Mouse (Mus musculus) forebrain, embryonic 16.5 days (tissue): ENCODE measurements around the gene Borcs6. TPM values are rescaled to one million over a fixed set of nuclear protein-coding genes. Genes with fewer than 3 reads are reported as not detected.

Source experiments
- ATAC-seq: fragments of 200-750 bp; cut with Nextera tagmentation; 2 replicates; pipeline ENCODE4 v1.8.0; 2017; ENCODE audit warnings: mild to moderate bottlenecking, moderate library complexity
- H3K27ac ChIP-seq: fragments of 300-500 bp; sonication (generic); 2 replicates; pipeline ENCODE4 v1.5.1; 2014; ENCODE audit warnings: low read length, control low read depth
- H3K27me3 ChIP-seq: fragments of 300-500 bp; sonication (generic); replicated peaks from 2 replicates; pipeline ENCODE4 v1.6.1; 2014; ENCODE audit warnings: low read length; ENCODE audit not compliant: control insufficient read depth, insufficient read depth
- H3K36me3 ChIP-seq: fragments of 300-500 bp; sonication (generic); 2 replicates; pipeline ENCODE4 v1.6.1; 2014; ENCODE audit not compliant: control insufficient read depth, insufficient read depth
- H3K4me1 ChIP-seq: fragments of 300-500 bp; sonication (generic); replicated peaks from 2 replicates; pipeline ENCODE4 v1.6.1; 2014; ENCODE audit warnings: low read length; ENCODE audit not compliant: control insufficient read depth, insufficient read depth
- H3K4me2 ChIP-seq: fragments of 300-500 bp; sonication (generic); 2 replicates; pipeline ENCODE4 v1.6.1; 2014; ENCODE audit warnings: mild to moderate bottlenecking, low read length, control low read depth
- H3K4me3 ChIP-seq: fragments of 300-500 bp; sonication (generic); replicated peaks from 2 replicates; pipeline ENCODE4 v1.5.1; 2014; ENCODE audit warnings: mild to moderate bottlenecking, low read length, control low read depth
- H3K9ac ChIP-seq: fragments of 300-500 bp; sonication (generic); replicated peaks from 2 replicates; pipeline ENCODE4 v1.6.1; 2014; ENCODE audit warnings: low read depth, low read length, control low read depth
- H3K9me3 ChIP-seq: fragments of 300-500 bp; sonication (generic); 2 replicates; pipeline ENCODE4 v1.6.1; 2016; ENCODE audit warnings: low read length; ENCODE audit not compliant: control insufficient read depth
- WGBS: fragments of 180-500 bp; shearing (Covaris S2); extraction: QIAGEN DNeasy Blood & Tissue Kit; methylation state at CpG from one replicate; pipeline ENCODE4 v1.1.7; 2014; 5-methylcytosine and 5-hydroxymethylcytosine counted together
- polyA plus RNA-seq: library from polyadenylated mRNA; unstranded; fragments of >200 nt; fragmentation: Nextera tagmentation; extraction: Ambion mirVana; gene quantifications from 2 replicates; pipeline ENCODE4 v1.2.1, GENCODE M21; 2015

Borcs6 gene
- polyA plus RNA-seq, 1 experiment from 2014 or later, result 11.4 TPM

GRCm38 (mm10) chr11:69073065-69073888 is 13.8 kb downstream of the Borcs6 start:
- Histone ChIP-seq H3K4me3 (peak overlapping the region; percentile 38), H3K36me3 (no peaks in the 10 kb centered on the region), H3K4me2 (peak overlapping the region; percentile 51), H3K9ac (peak overlapping the region; percentile 65), H3K27ac (peak overlapping the region; percentile 97), H3K27me3 (no peaks in the 10 kb centered on the region), H3K4me1 (peaks cover 27% of the 10 kb centered on the region), H3K9me3 (no peaks in the 10 kb centered on the region)
- under 1% methylated on average over 14 of the region's 14 CpGs for WGBS
- ATAC-seq, result peak; percentile 78

DNA sequence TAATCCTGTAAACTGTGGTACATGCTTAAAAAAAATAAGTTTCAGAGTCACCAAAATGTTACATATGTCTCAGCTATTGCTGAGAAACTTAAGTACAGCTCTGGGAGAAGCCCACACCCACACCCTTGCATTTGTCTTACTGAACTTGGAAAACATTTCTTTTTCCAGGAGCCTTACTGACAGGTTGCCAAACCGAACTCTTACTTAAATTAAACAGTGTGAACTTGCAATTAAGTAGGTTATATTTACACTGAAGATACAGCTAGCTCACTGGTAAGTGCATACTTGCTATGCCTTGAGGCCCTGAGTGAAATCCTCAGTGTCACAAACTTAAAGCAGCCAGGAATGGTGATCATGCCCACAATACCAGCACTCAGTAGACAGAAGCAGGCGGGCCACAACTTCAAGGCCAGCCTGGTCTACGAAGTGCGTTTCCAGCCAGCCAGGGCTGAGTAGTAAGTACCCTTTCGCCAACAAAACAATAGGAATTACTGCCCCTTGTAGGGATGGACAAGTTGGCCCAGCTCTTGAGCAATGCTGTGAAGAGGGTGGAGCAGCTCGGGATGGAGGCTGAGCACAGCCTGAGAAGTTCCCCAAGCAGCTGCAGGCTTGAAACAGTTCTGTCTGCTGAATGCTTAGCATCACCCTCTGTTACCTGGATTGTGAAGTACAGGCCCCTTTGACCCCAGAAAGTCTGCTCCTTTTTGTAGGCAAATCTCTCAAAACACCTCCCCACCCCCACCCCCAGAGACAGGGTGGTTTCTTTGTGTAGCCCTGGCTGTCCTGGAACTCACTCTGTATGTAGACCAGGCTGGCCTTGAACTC is 14.6 kb downstream of the Borcs6 start:
- Histone ChIP-seq H3K27me3 (no peaks in the 10 kb centered on the region), H3K27ac (peak overlapping the region; percentile 56), H3K4me2 (no peak overlapping the region; the same call in 1 of the 2 replicates), H3K4me1 (peaks cover 27% of the 10 kb centered on the region), H3K9ac (no peak overlapping the region), H3K9me3 (no peaks in the 10 kb centered on the region), H3K4me3 (no peak overlapping the region), H3K36me3 (no peaks in the 10 kb centered on the region)
- 33% methylated on average over 6 of the region's 6 CpGs for WGBS
- no peak for ATAC-seq

- H3K27ac ChIP-seq, result no peak overlapping the region; the same call in 1 of the 2 replicates
- no peak overlapping the region for H3K4me3 ChIP-seq
- no peaks in the 10 kb centered on the region for H3K27me3 ChIP-seq
- 48% methylated on average over 2 of the region's 2 CpGs for WGBS
- no peak for ATAC-seq
- peaks cover 26% of the 10 kb centered on the region for H3K4me1 ChIP-seq
- H3K9ac ChIP-seq, result no peak overlapping the region
- H3K9me3 ChIP-seq, result no peaks in the 10 kb centered on the region
- H3K36me3 ChIP-seq, result no peaks in the 10 kb centered on the region
- H3K4me2 ChIP-seq, result no peak overlapping the region
These were observed 15.2 kb downstream of the Borcs6 start for GRCm38 (mm10) chr11:69074776-69075069.

DNA sequence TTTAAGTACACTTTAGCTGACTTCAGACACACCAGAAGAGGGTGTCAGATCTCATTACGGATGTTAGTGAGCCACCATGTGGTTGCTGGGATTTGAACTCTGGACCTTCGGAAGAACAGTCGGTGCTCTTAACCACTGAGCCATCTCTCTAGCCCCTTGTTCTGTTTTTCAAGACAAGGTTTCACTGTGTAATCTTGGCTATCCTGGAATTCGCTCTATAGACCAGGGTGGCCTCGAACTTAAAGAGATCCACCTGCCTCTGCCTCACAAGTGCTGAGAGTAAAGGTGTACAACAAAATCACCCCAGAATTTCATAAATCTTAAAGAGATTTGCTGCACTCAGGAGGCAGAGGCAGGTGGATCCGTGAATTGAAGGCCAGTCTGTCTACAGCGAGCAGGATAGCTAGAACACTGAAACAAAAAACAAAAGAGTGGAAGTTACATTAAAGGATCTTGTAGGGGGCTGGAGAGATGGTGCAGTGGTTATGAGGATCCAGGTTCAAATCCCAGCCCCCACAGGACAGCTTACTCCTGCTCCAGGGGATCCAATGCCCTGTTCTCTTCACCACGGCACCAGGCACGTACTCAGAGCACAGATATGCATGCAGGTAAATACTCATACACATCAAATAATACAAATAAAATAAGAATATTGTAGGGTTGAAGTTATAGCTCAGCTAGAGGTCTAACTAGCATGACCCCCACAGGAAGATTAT is 16.4 kb downstream of the Borcs6 start:
- no peaks in the 10 kb centered on the region for H3K9me3 ChIP-seq
- H3K4me2 ChIP-seq, result no peak overlapping the region
- no peaks in the 10 kb centered on the region for H3K36me3 ChIP-seq
- H3K27me3 ChIP-seq, result no peaks in the 10 kb centered on the region
- H3K9ac ChIP-seq, result no peak overlapping the region
- no peak overlapping the region for H3K27ac ChIP-seq
- peaks cover 22% of the 10 kb centered on the region for H3K4me1 ChIP-seq
- 47% methylated on average over 8 of the region's 9 CpGs for WGBS
- H3K4me3 ChIP-seq, result no peak overlapping the region
- no peak for ATAC-seq

- Histone ChIP-seq H3K9me3 (no peaks in the 10 kb centered on the region), H3K27me3 (no peaks in the 10 kb centered on the region), H3K4me1 (peaks cover 15% of the 10 kb centered on the region), H3K36me3 (no peaks in the 10 kb centered on the region), H3K27ac (no peak overlapping the region), H3K9ac (no peak overlapping the region), H3K4me3 (no peak overlapping the region), H3K4me2 (no peak overlapping the region)
- 43% methylated on average over 5 of the region's 5 CpGs for WGBS
- ATAC-seq, result no peak
These were observed 17.1 kb downstream of the Borcs6 start for GRCm38 (mm10) chr11:69076572-69076971.

DNA sequence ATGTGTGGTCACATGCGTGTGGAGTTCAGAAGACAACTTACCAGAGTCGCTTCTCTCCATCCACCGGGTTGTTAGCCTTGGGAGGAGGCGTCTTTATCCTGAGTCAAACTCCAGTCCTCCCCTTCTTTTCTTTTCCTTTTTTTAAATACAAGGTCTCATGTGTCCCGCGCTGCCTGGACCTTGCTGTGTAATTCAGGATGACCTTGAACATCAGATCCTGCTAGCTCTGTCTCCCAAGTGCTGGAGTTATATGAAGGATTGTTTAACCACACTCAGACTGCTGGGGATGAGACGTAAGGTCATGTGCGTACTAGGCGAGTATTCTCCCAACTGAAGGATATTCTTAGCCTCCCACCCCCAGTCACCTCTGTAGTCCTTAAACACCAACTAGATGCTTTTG is 17.8 kb downstream of the Borcs6 start:
- Histone ChIP-seq H3K9ac (no peak overlapping the region), H3K4me2 (no peak overlapping the region), H3K4me3 (no peak overlapping the region), H3K36me3 (no peaks in the 10 kb centered on the region), H3K4me1 (peaks cover 10% of the 10 kb centered on the region), H3K27me3 (no peaks in the 10 kb centered on the region), H3K9me3 (no peaks in the 10 kb centered on the region), H3K27ac (no peak overlapping the region)
- ATAC-seq, result no peak
- WGBS, result 83% methylated on average over 9 of the region's 9 CpGs

DNA sequence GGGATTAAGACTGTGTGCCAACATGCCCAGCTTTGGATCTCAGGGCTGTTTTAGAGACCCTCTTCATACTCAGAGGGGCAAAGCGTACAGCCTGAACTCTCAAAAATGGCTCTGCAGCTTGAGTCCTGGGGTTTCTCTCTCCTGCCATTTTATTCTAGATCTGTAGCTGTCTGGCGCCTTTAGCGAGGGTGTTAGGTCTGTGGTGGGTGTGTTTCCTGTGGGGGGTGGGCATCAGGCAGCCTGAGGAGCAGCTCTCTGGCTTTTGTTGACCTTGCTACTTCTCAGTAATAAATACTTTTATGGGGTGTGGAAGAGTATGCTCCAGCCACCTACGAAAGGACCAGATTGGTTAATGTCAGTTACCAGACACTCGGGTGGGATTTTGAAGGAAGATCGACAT is 18.5 kb downstream of the Borcs6 start:
- H3K9me3 ChIP-seq, result no peaks in the 10 kb centered on the region
- H3K4me2 ChIP-seq, result no peak overlapping the region
- ATAC-seq, result no peak
- H3K4me3 ChIP-seq, result no peak overlapping the region
- WGBS, result 89% methylated on average over 6 of the region's 6 CpGs
- H3K27ac ChIP-seq, result no peak overlapping the region
- H3K27me3 ChIP-seq, result no peaks in the 10 kb centered on the region
- no peaks in the 10 kb centered on the region for H3K36me3 ChIP-seq
- no peak overlapping the region for H3K9ac ChIP-seq
- peaks cover 6% of the 10 kb centered on the region; the same call in 1 of the 2 replicates for H3K4me1 ChIP-seq

DNA sequence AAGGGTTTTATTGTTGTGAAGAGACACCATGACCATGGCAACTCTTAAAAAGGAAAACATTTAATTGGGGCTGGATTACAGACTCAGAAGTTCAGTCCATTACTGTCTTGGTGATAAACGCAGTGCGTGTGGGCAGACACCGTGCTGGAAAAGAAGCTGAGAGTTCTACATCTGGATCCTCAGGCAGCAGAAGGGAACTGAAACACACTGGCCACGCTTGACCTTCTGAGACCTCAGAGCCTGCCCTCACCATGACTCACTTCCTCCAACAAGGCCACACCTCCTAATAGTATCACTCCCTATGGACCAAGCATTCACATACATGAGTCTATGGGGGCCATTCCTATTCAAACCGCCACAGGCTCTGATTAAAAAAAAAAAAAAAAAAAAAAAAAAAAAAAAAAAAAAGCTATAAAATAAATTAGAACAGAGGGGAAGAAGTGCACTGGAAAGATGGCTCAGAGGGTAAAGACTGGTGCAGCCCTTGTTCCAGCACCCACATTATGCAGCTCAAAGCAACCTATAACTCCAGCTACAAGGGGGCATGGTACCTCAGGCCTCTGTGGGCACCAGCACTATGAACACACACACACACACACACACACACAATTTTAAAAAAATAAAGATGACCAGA is 19.4 kb downstream of the Borcs6 start:
- Histone ChIP-seq H3K4me2 (no peak overlapping the region), H3K9ac (no peak overlapping the region), H3K4me3 (no peak overlapping the region), H3K27ac (no peak overlapping the region), H3K9me3 (no peaks in the 10 kb centered on the region), H3K4me1 (peaks cover 5% of the 10 kb centered on the region; the same call in 1 of the 2 replicates), H3K36me3 (no peaks in the 10 kb centered on the region), H3K27me3 (no peaks in the 10 kb centered on the region)
- 85% methylated on average over 5 of the region's 5 CpGs for WGBS
- ATAC-seq, result no peak
